Mouse (Mus musculus) embryonic facial prominence, embryonic 13.5 days (tissue): ENCODE measurements at regions not wholly inside any gene's neighbourhood (a gene's known extent, or its start where the extent isn't known, plus 50 kb on each side); places are given as distances from the start of the nearest gene placed in this dataset.

ENCODE experiments used
- ATAC-seq: fragments of 200-750 bp; cut with Nextera tagmentation; 2 replicates; pipeline ENCODE4 v1.8.0; 2017; ENCODE audit warnings: low read depth; ENCODE audit not compliant: insufficient number of reproducible peaks, insufficient read depth, low FRiP score, low TSS enrichment
- H3K27ac ChIP-seq: fragments of 300-500 bp; sonication (generic); 2 replicates; pipeline ENCODE4 v1.5.1; 2015; ENCODE audit warnings: moderate library complexity, mild to moderate bottlenecking, inconsistent platforms
- H3K27me3 ChIP-seq: fragments of 300-500 bp; sonication (generic); 2 replicates; pipeline ENCODE4 v1.6.1; 2015; ENCODE audit warnings: mild to moderate bottlenecking, inconsistent platforms
- H3K36me3 ChIP-seq: fragments of 300-500 bp; sonication (generic); 2 replicates; pipeline ENCODE4 v1.6.1; 2015; ENCODE audit warnings: mild to moderate bottlenecking, inconsistent platforms
- H3K4me1 ChIP-seq: fragments of 300-500 bp; sonication (generic); 2 replicates; pipeline ENCODE4 v1.6.1; 2015; ENCODE audit warnings: inconsistent platforms
- H3K4me2 ChIP-seq: fragments of 300-500 bp; sonication (generic); 2 replicates; pipeline ENCODE4 v1.6.1; 2015; ENCODE audit warnings: moderate library complexity, mild to moderate bottlenecking, inconsistent platforms
- H3K4me3 ChIP-seq: fragments of 300-500 bp; sonication (generic); 2 replicates; pipeline ENCODE4 v1.5.1; 2015; ENCODE audit warnings: mild to moderate bottlenecking, inconsistent platforms
- H3K9ac ChIP-seq: fragments of 300-500 bp; sonication (generic); 2 replicates; pipeline ENCODE4 v1.6.1; 2015; ENCODE audit warnings: mild to moderate bottlenecking, inconsistent platforms
- H3K9me3 ChIP-seq: fragments of 300-500 bp; sonication (generic); 2 replicates; pipeline ENCODE4 v1.6.1; 2016; ENCODE audit warnings: inconsistent platforms
- WGBS: fragments of 180-500 bp; shearing (Covaris S2); methylation state at CpG from one replicate; pipeline ENCODE4 v1.1.7; 2015; ENCODE audit warnings: mixed read lengths; 5-methylcytosine and 5-hydroxymethylcytosine counted together

DNA sequence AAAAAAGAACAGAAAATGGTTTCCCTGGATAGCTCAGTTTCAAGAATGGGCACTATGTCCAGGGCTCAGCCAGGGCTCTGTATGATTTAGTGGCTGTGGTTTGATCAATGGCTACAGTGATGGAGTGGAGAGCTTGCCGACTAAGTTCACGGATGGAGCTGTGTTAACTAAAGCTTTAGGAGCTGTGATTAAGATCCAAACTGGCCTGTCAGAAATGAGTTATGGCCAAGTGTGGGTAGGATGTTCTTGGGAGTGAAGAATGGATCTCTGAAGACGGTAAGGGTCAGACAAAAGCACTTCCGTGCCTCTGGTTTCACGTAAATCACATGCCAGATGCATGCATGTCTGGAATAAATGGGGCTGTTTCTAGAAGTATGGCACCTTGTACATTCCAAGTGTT lies 447.9 kb upstream of the Adamts9 start:
- 89% methylated on average over 5 of the region's 5 CpGs for WGBS
- H3K27ac ChIP-seq, result no peak overlapping the region
- no peak for ATAC-seq
- H3K4me3 ChIP-seq, result no peak overlapping the region
- H3K9me3 ChIP-seq, result no peaks in the 10 kb centered on the region
- H3K9ac ChIP-seq, result no peak overlapping the region
- no peaks in the 10 kb centered on the region for H3K4me1 ChIP-seq
- no peaks in the 10 kb centered on the region for H3K27me3 ChIP-seq
- H3K4me2 ChIP-seq, result no peak overlapping the region
- H3K36me3 ChIP-seq, result no peaks in the 10 kb centered on the region

DNA sequence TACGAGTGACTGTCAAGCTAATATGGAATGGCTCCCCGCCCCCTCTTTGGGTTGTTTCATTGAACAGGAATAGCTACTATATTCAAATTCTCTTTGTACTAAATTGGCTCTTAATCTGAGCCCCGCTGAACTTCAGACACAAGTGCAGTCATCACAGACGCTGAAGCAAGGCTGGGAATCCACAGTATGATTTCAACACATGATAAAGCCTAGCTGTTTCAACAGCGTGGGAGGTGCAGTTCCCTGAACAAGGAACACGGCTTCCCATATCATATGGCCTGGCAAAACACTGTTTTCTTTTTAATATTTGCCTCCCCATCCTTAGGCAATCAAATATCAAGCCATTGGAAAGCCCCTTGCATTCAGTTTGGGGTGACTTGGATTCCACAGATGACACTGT lies 428.0 kb upstream of the Adamts9 start:
- H3K27me3 ChIP-seq, result no peaks in the 10 kb centered on the region
- ATAC-seq, result no peak
- no peak overlapping the region for H3K9ac ChIP-seq
- H3K36me3 ChIP-seq, result no peaks in the 10 kb centered on the region
- no peaks in the 10 kb centered on the region for H3K4me1 ChIP-seq
- H3K4me2 ChIP-seq, result no peak overlapping the region
- H3K9me3 ChIP-seq, result no peaks in the 10 kb centered on the region
- H3K4me3 ChIP-seq, result no peak overlapping the region
- WGBS, result 78% methylated on average over 6 of the region's 6 CpGs
- H3K27ac ChIP-seq, result no peak overlapping the region

DNA sequence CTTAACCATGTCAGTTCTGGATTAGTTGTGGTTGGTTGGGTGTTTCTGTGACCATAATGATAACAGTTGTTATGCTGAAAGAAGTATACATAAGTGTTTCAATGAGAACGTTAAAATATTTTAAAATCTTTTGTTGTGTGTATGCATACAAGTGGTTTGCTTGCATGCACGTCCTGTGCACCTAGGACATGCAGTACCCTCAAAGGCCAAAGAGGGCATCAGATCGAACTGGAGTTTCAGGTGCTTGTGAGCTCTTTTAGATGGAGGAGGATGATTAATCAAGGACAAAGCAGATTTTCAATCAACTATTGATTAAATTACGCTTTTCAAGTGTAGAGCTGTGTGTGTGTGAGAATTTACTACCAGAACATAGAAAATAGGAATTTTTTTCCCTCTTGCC lies 420.6 kb upstream of the Adamts9 start:
- 60% methylated on average over 4 of the region's 4 CpGs for WGBS
- H3K27me3 ChIP-seq, result no peaks in the 10 kb centered on the region
- H3K4me1 ChIP-seq, result no peaks in the 10 kb centered on the region
- no peak overlapping the region for H3K4me2 ChIP-seq
- no peak for ATAC-seq
- H3K36me3 ChIP-seq, result no peaks in the 10 kb centered on the region
- no peak overlapping the region for H3K9ac ChIP-seq
- no peaks in the 10 kb centered on the region for H3K9me3 ChIP-seq
- H3K27ac ChIP-seq, result no peak overlapping the region
- no peak overlapping the region for H3K4me3 ChIP-seq

DNA sequence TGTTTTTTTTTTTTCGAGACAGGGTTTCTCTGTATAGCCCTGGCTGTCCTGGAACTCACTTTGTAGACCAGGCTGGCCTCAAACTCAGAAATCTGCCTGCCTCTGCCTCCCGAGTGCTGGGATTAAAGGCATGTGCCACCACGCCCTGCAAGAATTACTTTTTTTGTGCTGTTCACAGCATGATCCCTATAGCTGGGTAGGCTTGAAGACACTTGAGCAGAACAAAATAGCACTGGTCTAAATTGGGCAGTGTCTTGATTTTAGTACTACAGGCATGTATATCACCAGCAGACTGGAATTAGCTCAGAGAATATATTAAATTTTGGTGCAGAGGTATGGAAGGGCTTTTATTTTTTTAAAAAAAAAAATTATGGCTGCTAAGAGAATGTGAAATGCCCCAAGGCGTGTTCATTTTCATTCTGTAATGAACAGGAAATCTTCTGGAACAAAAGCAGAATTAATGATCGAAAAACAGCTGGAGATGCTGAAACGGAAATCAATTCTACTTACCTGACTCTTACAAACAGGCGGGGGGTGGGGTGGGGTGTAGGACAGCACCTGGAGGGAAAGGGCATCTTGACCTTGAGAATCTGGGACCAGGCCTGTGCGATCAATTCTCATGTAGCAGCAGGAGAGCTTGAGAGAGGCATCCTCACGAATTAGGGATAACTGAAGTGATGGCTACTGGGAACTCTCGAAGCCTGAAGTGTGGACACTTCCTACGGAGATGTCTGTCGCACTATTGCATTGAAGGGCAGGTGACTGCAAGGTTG lies 410.2 kb upstream of the Adamts9 start:
- Histone ChIP-seq H3K4me3 (no peak overlapping the region), H3K4me1 (peaks cover 22% of the 10 kb centered on the region), H3K9ac (no peak overlapping the region), H3K4me2 (no peak overlapping the region), H3K9me3 (no peaks in the 10 kb centered on the region), H3K36me3 (no peaks in the 10 kb centered on the region), H3K27ac (no peak overlapping the region), H3K27me3 (no peaks in the 10 kb centered on the region)
- no peak for ATAC-seq
- WGBS, result 83% methylated on average over 12 of the region's 12 CpGs

DNA sequence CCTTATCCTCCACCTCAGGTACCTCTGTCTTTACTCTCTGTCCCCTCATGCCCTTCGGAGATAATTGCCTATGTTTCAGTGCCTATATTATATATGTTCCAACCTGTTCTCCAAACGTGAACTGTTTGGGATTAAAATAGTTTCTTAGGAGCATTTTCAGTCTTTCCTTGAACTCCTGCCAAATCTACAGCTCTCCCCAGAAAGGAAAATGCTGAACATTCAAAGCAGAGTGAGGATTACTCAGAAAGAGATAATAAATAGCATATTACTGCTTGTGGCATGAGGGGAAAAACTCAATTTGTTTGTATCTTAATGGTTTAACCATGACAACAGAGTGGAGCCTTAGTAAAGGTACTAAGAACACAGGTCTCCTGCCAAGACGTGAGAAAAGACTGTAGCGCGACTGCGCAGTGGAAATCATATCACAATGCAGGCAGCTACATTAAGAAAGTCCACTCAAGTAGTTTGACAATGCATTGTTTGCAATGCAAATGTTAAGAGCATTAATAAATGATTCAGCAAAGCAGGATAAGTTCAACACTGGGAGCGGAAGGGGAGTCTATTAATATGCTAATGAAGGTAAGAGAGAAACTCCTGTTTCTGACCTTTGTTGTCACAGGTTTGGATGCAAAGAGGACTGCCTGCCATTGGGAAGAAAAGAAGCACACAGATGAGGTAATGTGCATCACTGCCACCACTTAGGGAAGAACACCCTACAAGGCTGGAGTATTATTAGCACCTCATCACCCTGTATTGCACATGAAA lies 406.8 kb upstream of the Adamts9 start:
- no peaks in the 10 kb centered on the region for H3K27me3 ChIP-seq
- no peak for ATAC-seq
- H3K9ac ChIP-seq, result no peak overlapping the region
- no peak overlapping the region for H3K4me2 ChIP-seq
- H3K9me3 ChIP-seq, result no peaks in the 10 kb centered on the region
- 60% methylated on average over 7 of the region's 7 CpGs for WGBS
- no peaks in the 10 kb centered on the region for H3K36me3 ChIP-seq
- H3K27ac ChIP-seq, result no peak overlapping the region
- H3K4me1 ChIP-seq, result peaks cover 12% of the 10 kb centered on the region
- no peak overlapping the region for H3K4me3 ChIP-seq

DNA sequence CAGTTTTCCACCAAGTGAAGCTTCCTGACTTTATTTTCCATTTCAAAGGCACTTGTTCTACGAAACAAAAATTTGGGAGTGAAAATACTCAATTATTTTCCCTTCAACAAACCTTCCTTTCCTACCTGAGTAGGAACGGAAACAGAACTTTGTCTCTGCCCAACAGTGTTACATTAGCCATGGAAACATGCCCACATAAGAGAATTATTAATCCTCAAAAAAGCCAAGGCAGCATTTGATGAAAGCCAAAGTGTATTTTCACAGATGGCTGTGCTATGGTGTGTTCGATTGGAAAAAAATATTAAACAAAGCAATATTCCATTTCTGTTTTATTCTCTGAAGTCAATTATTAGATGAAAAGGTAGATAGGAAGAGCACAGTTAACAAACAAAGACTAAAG lies 404.8 kb upstream of the Adamts9 start:
- no peak for ATAC-seq
- Histone ChIP-seq H3K27ac (no peak overlapping the region), H3K4me1 (peaks cover 12% of the 10 kb centered on the region), H3K9me3 (no peaks in the 10 kb centered on the region), H3K9ac (no peak overlapping the region), H3K4me3 (no peak overlapping the region), H3K4me2 (no peak overlapping the region), H3K27me3 (no peaks in the 10 kb centered on the region), H3K36me3 (no peaks in the 10 kb centered on the region)
- WGBS, result 70% methylated on average over 3 of the region's 3 CpGs

DNA sequence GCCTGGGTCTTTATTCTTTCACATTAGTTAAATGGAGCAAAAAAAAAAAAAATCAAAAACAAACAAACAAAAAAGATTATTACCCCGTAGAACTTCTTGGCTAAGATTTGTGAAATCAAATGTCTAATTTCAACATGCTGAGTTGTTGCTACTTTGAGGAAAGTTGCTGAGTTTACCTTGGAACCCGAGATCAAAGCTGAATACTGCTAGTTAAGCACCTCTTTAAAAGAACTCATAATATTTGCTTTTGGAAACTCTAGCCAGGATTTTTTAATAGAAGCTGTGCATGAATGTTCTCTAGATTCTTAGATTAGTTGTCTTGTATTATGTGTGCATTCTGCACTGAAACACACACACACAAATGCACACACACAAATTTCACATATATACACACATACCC lies 385.4 kb upstream of the Adamts9 start:
- no peak for ATAC-seq
- Histone ChIP-seq H3K4me1 (no peaks in the 10 kb centered on the region), H3K4me2 (no peak overlapping the region), H3K4me3 (no peak overlapping the region), H3K27me3 (no peaks in the 10 kb centered on the region), H3K9me3 (no peaks in the 10 kb centered on the region), H3K36me3 (no peaks in the 10 kb centered on the region), H3K27ac (no peak overlapping the region), H3K9ac (no peak overlapping the region)
- 57% methylated on average over 2 of the region's 2 CpGs for WGBS

DNA sequence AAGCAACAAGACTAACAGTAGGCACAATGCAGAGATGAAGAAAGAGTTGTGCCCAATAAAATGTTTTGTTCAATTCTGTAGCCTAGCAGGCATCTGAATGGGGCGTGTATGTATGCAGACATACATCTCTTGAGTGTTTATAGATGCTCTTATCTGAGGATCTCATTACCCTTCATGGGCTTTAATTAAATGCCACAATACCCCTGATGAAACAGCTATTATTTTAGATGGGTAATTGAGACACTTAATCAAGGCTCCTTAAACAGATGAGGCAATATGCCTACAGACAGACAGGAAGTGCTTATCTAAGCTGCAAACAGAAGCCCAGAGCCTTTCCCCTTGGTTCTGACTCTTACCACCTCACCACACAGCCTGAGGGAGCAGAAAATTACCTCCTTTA lies 384.6 kb upstream of the Adamts9 start:
- H3K27me3 ChIP-seq, result no peaks in the 10 kb centered on the region
- H3K36me3 ChIP-seq, result no peaks in the 10 kb centered on the region
- H3K4me3 ChIP-seq, result no peak overlapping the region
- no peak for ATAC-seq
- H3K4me1 ChIP-seq, result no peaks in the 10 kb centered on the region
- no peaks in the 10 kb centered on the region for H3K9me3 ChIP-seq
- H3K9ac ChIP-seq, result no peak overlapping the region
- 78% methylated on average over 1 of the region's 1 CpGs for WGBS
- H3K27ac ChIP-seq, result no peak overlapping the region
- H3K4me2 ChIP-seq, result no peak overlapping the region

DNA sequence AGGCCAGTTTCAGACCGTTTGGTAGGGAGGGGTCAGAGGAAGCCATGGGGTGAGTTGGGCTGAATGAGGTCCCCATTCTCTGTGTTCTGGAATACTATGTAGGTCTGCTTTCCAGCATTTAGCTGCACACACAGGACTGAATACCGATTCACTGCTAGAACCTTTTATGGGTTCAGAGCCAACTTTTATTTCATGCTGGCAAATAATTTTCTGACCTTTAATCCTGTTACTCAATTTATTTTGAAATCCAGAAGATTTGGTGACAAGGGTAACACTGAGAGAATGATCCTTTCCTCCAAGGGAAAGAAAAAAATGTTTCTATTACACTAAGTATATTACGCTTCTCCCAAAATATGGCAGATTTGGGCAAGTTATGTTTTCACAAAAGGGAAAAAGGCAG lies 380.6 kb upstream of the Adamts9 start:
- H3K27me3 ChIP-seq, result no peaks in the 10 kb centered on the region
- no peaks in the 10 kb centered on the region for H3K4me1 ChIP-seq
- no peaks in the 10 kb centered on the region for H3K9me3 ChIP-seq
- 76% methylated on average over 3 of the region's 3 CpGs for WGBS
- no peak overlapping the region for H3K27ac ChIP-seq
- no peak overlapping the region for H3K4me2 ChIP-seq
- no peak overlapping the region for H3K4me3 ChIP-seq
- no peak overlapping the region for H3K9ac ChIP-seq
- ATAC-seq, result no peak
- H3K36me3 ChIP-seq, result no peaks in the 10 kb centered on the region

DNA sequence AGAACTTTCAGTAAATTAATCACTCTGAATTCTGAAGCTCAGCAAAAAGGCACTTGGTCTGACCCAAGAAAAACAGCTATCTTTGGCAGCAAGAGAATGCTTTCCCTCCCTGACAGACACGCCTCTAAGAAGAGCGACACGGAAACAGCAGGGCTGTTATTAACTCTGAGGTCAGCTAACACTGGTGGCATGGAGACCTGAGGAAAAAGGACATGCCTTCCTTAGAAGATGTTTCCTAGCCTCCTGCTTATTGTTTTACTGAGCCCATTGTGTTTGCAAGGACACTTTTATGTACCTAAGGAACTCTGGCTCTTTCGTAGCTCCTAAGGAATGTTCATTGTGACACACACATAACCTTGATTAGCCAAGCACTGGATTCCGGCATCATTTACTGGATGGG lies 371.3 kb upstream of the Adamts9 start:
- Histone ChIP-seq H3K27ac (no peak overlapping the region), H3K9me3 (no peaks in the 10 kb centered on the region), H3K9ac (no peak overlapping the region), H3K4me1 (no peaks in the 10 kb centered on the region), H3K4me3 (no peak overlapping the region), H3K36me3 (no peaks in the 10 kb centered on the region), H3K27me3 (no peaks in the 10 kb centered on the region), H3K4me2 (no peak overlapping the region)
- 67% methylated on average over 5 of the region's 5 CpGs for WGBS
- no peak for ATAC-seq

DNA sequence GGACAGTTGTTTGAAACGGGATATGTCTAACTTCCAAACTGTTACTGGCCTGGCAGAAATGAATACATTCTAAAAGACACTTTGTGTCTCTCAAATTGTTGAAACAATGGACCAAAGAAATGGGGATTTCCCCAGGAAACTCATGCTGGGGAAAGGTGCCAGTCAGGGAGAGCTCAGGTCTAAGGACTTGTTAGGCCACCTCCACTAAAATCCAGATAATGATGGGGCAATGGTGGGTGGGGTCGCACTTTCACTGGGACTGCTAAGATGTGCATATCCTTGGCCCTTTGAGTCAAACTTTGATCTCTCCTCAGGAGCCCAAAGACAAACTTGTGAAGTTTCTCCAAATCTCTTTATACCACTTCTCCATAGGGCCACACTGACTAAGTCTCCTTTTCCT lies 361.9 kb upstream of the Adamts9 start:
- no peaks in the 10 kb centered on the region for H3K36me3 ChIP-seq
- no peak overlapping the region for H3K27ac ChIP-seq
- H3K9ac ChIP-seq, result no peak overlapping the region
- H3K9me3 ChIP-seq, result 0 out of 2 replicates have a peak, but pooled peaks cover 7% of the 10 kb centered on the region
- WGBS, result 48% methylated on average over 2 of the region's 2 CpGs
- H3K4me3 ChIP-seq, result no peak overlapping the region
- no peak for ATAC-seq
- H3K27me3 ChIP-seq, result no peaks in the 10 kb centered on the region
- H3K4me2 ChIP-seq, result no peak overlapping the region
- H3K4me1 ChIP-seq, result peaks cover 2% of the 10 kb centered on the region; the same call in 1 of the 2 replicates

DNA sequence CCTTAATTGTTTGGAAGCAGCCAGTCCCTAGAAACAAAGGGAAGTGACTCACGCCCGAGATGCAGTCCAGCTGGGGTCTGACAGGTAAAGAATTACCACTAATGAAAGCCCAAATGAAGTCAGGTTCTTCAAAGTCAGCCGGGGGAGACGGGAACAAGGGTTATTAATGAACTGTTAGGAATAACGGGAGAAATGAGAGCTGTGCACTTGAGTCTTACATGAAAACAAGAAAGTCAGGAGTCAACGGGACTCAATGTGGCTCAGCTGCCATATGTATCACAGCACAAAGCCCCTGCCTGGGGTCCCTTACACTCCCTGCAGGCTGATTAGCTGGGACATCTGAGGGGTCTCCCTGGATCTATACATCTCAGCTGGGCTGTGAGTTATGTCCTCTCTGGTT lies 354.7 kb upstream of the Adamts9 start:
- no peak overlapping the region for H3K4me3 ChIP-seq
- ATAC-seq, result no peak
- 58% methylated on average over 6 of the region's 6 CpGs for WGBS

More for the DNA sequence above, 354.7 kb upstream of the Adamts9 start:
- no peak overlapping the region for H3K27ac ChIP-seq
- no peak overlapping the region for H3K9ac ChIP-seq
- no peaks in the 10 kb centered on the region for H3K36me3 ChIP-seq
- H3K4me1 ChIP-seq, result 0 out of 2 replicates have a peak, but pooled peaks cover 5% of the 10 kb centered on the region
- H3K9me3 ChIP-seq, result no peaks in the 10 kb centered on the region
- no peak overlapping the region for H3K4me2 ChIP-seq
- H3K27me3 ChIP-seq, result no peaks in the 10 kb centered on the region
